Mouse (Mus musculus) small intestine, adult 2 months (tissue): Measurements from ENCODE around the gene Jarid2.

Source experiments
- CTCF ChIP-seq: fragments of 200-500 bp; IDR thresholded peaks from 2 replicates; pipeline ENCODE4 v1.5.1; 2012; ENCODE audit warnings: low read depth, mild to moderate bottlenecking, control low read depth, inconsistent platforms, low read length, moderate library complexity, mixed read lengths; ENCODE audit not compliant: insufficient replicate concordance, insufficient read length; ENCODE audit errors: extremely low read depth
- POLR2A ChIP-seq: fragments of 200-500 bp; IDR thresholded peaks from 2 replicates; pipeline ENCODE4 v1.6.1; 2012; ENCODE audit warnings: low read depth, mild to moderate bottlenecking, control low read depth, inconsistent platforms, low read length, moderate library complexity

DNA sequence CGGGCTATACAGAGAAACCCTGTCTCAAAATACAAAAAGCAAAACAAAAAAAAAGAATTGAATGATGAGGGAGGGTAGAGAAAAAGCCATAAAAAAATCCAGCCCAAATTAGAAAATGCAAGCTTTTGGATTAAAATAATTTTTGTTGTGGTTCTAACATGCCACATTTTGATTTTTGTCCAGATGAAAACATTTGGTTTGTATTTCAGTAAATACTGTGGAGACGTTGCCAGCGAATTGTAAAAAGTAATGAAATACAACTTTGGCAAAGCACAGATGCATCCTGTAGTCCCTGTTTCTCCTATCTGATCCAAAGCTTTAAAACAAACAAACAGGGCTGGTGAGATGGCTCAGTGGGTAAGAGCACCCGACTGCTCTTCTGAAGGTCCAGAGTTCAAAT lies 151.7 kb downstream of the Jarid2 start:
- no peak for TF ChIP-seq CTCF
- TF ChIP-seq POLR2A = no peak
